Mouse (Mus musculus): ENCODE results near the gene Capn13.

DNA sequence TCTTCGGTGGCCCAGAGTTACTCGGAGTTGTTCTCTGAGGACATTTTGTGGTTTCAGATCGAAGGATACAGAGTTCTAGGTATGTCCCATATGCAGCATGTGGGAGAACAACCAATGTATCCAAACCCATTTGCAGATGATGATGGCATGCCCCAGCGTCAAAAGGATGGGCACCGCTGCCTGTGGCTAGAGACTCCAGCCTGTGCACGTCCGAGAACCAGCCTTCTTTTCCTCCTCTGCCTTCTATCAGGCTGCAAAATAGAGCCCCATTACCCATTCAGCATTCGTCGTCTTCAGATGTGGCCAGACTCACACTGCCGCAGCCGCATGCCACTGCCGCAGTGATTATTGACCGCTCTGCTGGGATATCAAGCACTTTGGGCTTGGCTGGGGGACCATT lies 97.0 kb downstream of the Capn13 start:
- TF ChIP-seq CTCF (IDR thresholded peaks at IDR 0.05; ENCODE audit: low read depth, low read length): no peak
- TF ChIP-seq GATA1 (IDR thresholded peaks at IDR 0.05; ENCODE audit: borderline replicate concordance, low read length): no peak
- no peak for TF ChIP-seq POLR2AphosphoS5 (IDR thresholded peaks at IDR 0.05; ENCODE audit: insufficient replicate concordance, low read depth, low read length)
- TF ChIP-seq GATA2 (IDR thresholded peaks at IDR 0.05; ENCODE audit: borderline replicate concordance, low read depth, low read length): no peak

Measured in G1E (cell line).